Mouse (Mus musculus) left cerebral cortex, postnatal 10 days (tissue): ENCODE data around the gene Stk39. TPM values are rescaled to one million over a fixed set of nuclear protein-coding genes. Genes with fewer than 3 reads are reported as not detected.

Source experiments
- DNase-seq, 2 experiments: peaks; one replicate each; pipeline ENCODE4 v3.0.0; 2021 to 2022; ENCODE audit warnings: low spot score in 2 of 2, mixed read lengths in 1 of 2; ENCODE audit errors: extremely low spot score in 1 of 2
- intact Hi-C: fragments of 180-260 bp; cut with DNase I; formaldehyde crosslinking; loops from one replicate; pipeline ENCODE4 v1.15.1; 2025
- total RNA-seq, 2 experiments: library from RNA; stranded (reverse); gene quantifications; 2 replicates each; pipeline ENCODE4 v1.2.3; 2021

Stk39 gene
- total RNA-seq, 2 experiments from 2014 or later: 49.2 to 51.6 TPM

GRCm38 (mm10) chr2:68465266-68466123 lies 6.6 kb downstream of the Stk39 start:
- intact Hi-C loops: loop anchor here (5.0 kb wide), 1 partner anchor 98 kb away; no protein-coding TSS in a partner anchor
- no peak for DNase-seq

- no peak for DNase-seq
- intact Hi-C loops: no loop called here
Observed at GRCm38 (mm10) chr2:68464456-68464855, 7.6 kb downstream of the Stk39 start.

GRCm38 (mm10) chr2:68463801-68464200 lies 8.3 kb downstream of the Stk39 start:
- no peak for DNase-seq
- intact Hi-C loops: no loop called here

GRCm38 (mm10) chr2:68458115-68458514 lies 14.0 kb downstream of the Stk39 start:
- DNase-seq: no peak

GRCm38 (mm10) chr2:68457455-68458032 lies 14.5 kb downstream of the Stk39 start:
- intact Hi-C loops: no loop called here

More at GRCm38 (mm10) chr2:68458115-68458514, 14.0 kb downstream of the Stk39 start:
- intact Hi-C loops: no loop called here

GRCm38 (mm10) chr2:68456899-68457298 lies 15.2 kb downstream of the Stk39 start:
- intact Hi-C loops: no loop called here
- DNase-seq: no peak

More at GRCm38 (mm10) chr2:68457455-68458032, 14.5 kb downstream of the Stk39 start:
- no peak for DNase-seq

GRCm38 (mm10) chr2:68452379-68452778 lies 19.7 kb downstream of the Stk39 start:
- DNase-seq: no peak
- intact Hi-C loops: no loop called here

- no peak for DNase-seq
- intact Hi-C loops: no loop called here
Observed at GRCm38 (mm10) chr2:68448035-68448434, 24.0 kb downstream of the Stk39 start.

GRCm38 (mm10) chr2:68443141-68443540 lies 28.9 kb downstream of the Stk39 start:
- DNase-seq: no peak
- intact Hi-C loops: no loop called here

- DNase-seq: no peak
- intact Hi-C loops: no loop called here
Observed at GRCm38 (mm10) chr2:68442113-68442717, 29.9 kb downstream of the Stk39 start.

GRCm38 (mm10) chr2:68439614-68440013 lies 32.5 kb downstream of the Stk39 start:
- no peak for DNase-seq
- intact Hi-C loops: no loop called here

GRCm38 (mm10) chr2:68437920-68438319 lies 34.1 kb downstream of the Stk39 start:
- DNase-seq: no peak
- intact Hi-C loops: no loop called here

GRCm38 (mm10) chr2:68437216-68437615 lies 34.9 kb downstream of the Stk39 start:
- DNase-seq: no peak
- intact Hi-C loops: no loop called here

GRCm38 (mm10) chr2:68436305-68436704 lies 35.8 kb downstream of the Stk39 start:
- intact Hi-C loops: no loop called here
- no peak for DNase-seq

- no peak for DNase-seq
- intact Hi-C loops: no loop called here
Observed at GRCm38 (mm10) chr2:68435494-68436255, 36.4 kb downstream of the Stk39 start.

GRCm38 (mm10) chr2:68434997-68435396 lies 37.1 kb downstream of the Stk39 start:
- no peak for DNase-seq
- intact Hi-C loops: no loop called here

GRCm38 (mm10) chr2:68434576-68434975 lies 37.5 kb downstream of the Stk39 start:
- intact Hi-C loops: no loop called here
- DNase-seq: no peak

- intact Hi-C loops: no loop called here
- no peak for DNase-seq
Observed at GRCm38 (mm10) chr2:68433736-68434312, 38.2 kb downstream of the Stk39 start.

GRCm38 (mm10) chr2:68432834-68433233 lies 39.2 kb downstream of the Stk39 start:
- intact Hi-C loops: no loop called here
- DNase-seq: no peak
